Mouse (Mus musculus) urinary bladder, postnatal 14 days (tissue): ENCODE data around the gene Mcee.

Experiments used
- DNase-seq: peaks from one replicate; pipeline ENCODE4 v3.0.0; 2021; ENCODE audit warnings: low spot score

Mcee gene

DNA sequence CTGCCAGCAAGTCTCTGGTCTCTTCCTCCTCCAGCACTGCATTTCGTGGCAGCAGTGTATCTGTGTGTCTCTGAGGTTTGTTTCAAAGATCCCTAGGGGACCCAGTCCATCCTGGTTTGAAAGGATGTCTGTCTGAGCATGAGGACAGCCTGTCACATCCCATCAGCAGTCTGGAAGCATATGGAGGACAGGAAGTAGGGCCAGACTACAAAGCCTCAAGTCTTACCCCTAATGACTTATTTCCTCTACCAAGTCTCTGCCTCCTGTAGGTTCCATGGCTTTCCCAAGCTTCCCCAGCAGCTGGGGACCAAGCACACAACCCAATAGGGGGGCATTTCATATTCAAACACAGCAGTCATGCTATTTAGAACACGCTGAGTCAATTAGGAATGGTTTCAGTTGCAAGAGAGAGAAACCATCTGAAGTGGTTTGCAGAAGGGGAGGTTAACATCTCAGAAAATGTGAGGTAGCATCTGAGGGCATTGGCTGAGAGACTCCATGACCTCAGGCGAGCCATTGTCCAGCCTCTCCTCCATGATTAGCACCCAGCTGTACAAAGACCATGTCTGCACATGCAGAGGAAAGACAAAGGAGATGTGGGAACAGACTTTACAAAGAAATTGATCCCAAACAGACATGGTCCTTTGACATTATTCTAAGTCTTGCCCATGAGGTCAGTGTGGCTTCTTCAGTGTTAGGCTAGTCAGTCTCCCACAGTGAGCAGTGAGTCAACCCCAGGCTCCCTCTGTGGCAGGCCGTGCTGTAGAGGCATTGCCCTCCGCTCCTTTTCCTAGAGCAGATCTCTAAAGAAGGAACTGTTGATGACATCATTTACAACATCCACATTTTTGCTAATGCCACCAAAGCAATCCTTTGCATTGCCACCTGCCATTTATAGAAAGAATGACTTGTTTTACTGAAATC, 47.5 kb downstream of the Mcee start:
- no peak for DNase-seq

DNA sequence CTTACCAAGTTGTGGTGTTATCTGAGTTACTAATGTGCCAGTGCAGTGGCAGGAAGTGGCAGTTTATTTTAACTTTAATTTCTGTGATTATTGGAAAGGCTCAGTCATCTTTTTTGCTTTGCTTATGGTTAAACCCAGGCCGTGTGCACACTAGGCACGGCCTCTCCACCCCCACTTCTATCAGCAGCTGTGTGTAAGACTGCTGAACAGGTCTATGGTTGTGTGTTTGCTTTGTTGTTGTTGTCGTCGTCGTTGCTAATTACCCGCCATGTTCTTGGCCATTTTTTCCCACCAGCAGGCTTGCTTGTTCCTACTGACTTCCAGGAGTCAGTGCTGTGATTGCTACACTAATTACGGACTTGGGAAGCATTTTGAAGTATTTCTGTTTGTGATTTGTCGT, 48.1 kb downstream of the Mcee start:
- DNase-seq, result no peak

DNA sequence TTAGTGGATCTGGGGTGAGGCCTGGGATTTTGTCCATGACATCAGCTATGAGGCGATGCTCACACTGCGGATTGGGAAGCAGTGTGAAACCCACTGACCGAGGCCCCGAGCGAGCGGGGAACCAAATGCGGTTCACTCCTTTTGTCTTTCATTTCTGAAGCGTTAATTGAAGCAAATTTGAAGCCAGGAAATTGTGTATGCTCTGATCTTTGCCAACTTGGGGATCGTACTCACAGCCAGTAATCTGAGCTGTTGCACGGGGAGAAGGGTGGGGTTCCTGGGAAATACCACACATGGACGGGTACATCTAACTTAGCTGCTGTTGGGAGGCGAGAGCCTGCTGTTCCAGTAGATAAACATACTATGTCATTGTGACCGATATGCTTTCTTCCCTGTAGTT, 58.2 kb downstream of the Mcee start:
- DNase-seq, result no peak

DNA sequence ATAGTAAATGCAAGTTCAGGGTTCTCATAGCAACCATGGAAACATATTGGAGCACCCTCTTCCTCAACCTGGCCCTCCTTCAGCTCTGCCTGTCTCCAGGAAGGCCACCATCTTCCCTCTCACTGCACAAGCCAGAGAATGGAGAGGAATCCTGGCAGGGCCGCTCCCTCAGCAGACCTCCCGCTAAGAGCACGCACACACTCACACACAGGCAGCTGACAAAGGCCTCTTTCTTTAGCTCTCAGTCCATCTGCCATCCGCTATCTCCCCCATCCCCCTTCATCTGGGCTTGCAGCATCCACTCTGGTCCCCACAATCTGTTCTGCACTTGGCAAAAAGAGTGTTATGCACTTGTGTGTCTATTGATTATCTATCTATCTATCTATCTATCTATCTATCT, 59.0 kb downstream of the Mcee start:
- no peak for DNase-seq

DNA sequence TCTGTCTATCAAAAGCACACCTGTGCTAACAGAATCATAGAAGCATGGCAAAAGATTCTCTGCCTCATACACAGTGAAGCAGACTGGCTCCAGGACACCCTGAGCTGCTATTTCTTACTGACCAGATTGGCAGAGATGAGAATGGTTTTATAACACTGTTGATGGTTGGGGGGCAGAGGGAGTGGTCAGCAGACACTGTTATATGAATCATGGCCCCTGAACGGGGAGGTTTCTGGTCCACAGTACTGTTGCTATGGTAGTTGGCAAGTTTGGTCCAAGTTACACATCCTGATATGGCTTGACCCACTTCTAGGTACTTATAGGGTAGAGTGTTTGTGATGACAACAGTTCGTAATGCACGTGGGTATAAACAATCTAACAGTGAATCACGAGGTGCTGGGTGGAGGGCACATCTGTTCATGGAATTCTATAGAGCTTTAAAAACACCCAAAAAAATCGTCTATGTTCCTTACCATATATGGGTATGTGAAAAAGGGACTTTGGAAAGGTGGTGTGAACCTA, 59.5 kb downstream of the Mcee start:
- no peak for DNase-seq

DNA sequence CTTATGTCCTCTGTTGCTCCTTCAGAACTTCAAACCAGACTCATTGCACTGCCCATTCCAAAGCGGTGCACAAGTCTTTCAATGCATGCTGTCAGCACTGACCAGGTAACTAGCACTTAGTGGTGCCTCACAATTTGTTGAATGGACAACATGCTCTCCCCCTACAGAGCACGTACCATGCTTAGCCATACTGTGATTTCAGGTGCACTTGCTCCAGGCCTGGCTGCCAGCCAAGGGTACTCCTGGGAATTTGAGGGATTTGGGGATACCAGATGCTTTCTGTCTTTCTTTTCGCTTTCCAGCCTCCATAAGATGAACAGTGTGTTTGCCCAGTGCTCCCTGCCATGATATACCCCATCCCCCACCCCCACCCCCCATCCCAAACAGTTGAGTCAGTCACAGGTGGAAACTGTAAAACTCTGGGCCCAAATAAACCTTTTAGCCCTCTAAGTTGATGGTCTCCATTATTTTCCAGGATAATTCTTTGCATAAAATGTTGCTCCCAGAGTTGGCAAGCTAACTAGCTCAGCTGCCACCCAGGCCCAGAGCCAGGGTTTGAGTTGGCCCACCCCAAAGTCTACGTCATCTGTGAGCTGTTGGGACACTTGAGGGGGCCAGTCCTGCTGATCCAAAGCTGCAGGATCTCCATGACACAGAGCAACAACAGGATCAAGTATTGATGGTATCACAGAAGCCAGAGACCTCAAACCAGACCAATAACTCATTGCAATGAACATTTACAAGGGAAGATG, 60.2 kb downstream of the Mcee start:
- no peak for DNase-seq

DNA sequence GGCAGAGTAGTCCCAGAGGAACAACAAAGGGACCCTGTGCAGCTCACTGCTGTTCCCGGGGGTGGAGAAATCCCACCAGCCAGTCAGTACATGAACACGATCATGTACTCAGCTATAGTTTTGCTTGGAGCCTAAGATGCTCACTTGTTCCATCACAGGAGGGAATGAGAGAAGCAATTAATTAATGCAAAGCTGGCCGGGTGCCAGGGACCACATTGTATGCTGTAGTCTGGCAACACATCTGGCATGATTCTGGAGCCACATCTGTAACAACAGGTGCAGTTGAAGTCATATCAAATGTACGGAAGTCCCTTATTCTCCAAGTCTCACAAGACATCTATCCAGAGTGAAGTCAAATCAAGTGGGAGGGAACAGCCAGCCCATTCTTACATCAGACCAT, 63.8 kb downstream of the Mcee start:
- no peak for DNase-seq

DNA sequence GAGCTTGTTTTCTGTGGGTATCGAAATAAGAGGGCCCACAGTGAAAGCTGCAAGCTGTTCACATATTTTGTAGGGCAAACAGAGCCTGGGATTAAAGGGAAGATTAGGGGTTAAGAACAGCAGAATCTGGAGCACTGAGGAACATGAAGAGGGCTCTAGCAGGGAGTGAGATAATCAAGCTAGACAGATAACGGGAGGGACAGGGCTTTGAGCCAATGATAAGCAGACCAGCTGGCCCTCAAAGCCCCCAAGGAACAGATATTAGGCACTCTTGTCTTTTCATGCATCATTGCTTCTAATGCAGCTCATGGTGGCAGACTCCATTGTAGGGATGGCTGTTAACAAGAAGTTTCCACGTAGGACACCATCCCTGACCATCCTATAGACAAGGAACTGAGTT, 64.3 kb downstream of the Mcee start:
- no peak for DNase-seq

DNA sequence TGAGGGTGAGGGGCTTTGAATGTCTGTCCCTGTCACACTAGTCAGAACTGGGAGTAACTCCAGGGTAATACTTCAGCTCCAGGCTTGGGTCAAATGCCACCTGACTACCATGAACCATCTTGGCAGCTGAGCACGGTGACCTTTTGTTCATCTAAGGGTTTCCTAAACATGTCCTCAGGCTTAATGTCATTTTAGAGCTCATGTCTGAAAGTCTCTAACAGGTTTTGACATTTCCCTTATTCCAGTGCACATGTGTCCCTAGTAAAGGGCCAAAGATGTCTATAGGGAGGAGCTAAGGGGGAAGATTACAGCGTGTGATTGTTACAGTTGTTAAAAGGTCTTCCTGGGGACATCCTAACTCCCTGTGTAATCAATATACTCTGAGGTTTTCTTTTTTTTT, 65.4 kb downstream of the Mcee start:
- no peak for DNase-seq
